Mouse (Mus musculus): ENCODE data around the gene S1pr5.

DNA sequence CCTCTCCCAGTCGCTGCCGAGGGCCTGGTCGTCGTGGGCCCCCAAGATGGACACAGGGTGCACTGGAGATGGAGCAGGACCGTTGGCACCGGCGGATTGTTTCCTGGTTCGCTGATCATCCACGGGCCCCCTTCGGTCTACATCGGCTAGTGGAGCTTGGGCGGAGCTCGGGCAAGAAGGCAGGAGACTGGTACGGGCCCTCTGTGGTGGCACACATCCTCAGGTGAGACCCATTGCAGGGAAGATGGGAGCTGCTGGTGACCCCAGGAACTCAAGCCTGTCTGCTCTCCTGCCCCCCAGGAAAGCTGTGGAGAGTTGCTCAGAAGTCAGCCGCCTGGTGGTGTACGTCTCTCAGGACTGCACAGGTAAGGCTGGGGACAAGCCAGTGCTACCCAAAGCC, 20.1 kb upstream of the S1pr5 start:
- TF ChIP-seq CTCF (IDR thresholded peaks at IDR 0.05; ENCODE audit: insufficient read depth, low read depth, low read length): no peak
- TF ChIP-seq POLR2A (IDR thresholded peaks at IDR 0.05; ENCODE audit: insufficient read depth, low read depth, low read length): no peak
